Mouse (Mus musculus) spleen, adult 18-20 months (tissue): ENCODE data around the gene Cap1.
"Not testable (repeated sequence)": the region's sequence is repeated elsewhere in the genome, so short reads cannot be mapped to it uniquely, and the experiment has no call there.

Experiments used
- DNase-seq, 2 experiments: peaks; one replicate each; pipeline ENCODE4 v3.0.0; 2022; ENCODE audit warnings: mixed read lengths in 2 of 2

Gene Cap1

GRCm38 (mm10) chr4:122836403-122836775, 49.5 kb downstream of the Cap1 start:
- DNase-seq, result no peak

DNA sequence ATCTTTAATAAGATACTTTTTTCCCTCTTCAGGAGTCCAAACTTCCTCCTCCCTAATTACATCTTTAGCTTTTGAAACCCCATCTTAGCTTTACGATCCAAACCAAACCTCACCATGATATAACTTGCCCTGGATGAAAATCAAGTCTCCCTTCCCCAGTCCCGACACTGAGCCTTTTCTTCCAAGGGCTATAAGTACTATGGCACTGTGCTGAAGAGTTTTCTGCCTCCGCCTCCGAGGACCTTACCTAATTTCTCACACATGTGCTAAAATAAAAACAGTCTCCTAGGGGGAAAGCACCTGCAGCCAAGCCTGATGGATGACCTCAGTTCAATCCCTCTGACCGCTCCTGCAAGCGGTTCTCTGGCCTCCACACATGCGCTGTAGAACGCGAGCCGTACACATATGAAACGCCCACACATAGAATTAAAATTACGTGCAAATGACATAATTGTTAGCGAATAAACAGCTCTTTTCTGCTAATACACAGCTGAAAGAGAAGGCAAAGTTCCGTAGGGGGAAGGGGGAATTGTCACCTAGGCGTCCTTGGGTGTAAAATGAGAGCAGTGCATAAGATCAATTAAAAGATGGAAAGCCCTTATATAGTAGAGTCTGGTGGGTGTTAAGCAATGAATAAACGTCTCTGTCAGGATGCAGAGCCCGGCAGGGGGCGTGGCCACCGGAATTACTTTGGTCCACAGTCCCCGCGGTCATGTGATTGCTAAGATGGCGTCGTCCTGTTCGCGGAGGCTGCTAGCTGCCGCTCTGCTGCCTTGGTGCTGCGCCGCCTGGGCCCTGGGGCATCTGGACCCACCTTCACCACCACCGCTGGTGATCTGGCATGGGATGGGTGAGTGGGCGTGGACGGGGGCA, 50.1 kb downstream of the Cap1 start, which contains the start of gene Ppt1:
Gene Ppt1, plus strand, starts transcription at position 713 of the 873 bp plus-strand sequence.
- DNase-seq, result peak; percentile 77 to 90

GRCm38 (mm10) chr4:122831888-122832287, 54.0 kb downstream of the Cap1 start:
- DNase-seq, result no peak

DNA sequence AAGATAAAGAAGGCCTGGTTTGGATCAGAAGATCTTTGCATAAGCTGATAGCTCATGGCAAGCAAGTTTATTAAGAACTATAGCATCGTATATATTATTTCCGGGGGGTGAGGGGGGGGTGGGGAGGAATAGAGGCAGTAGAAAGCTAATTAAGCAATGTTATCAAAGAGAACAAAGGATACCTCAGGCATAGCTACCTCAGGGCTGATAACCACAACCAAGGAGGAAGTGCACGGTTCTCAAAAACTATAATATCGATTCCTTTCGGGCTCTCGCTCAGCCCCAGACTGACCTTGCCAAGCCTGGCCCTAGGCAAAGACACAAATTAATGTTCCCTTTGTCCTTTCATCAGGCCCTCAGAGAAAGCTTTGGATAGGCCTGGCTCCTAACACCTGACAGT, 56.5 kb downstream of the Cap1 start:
- no peak for DNase-seq

GRCm38 (mm10) chr4:122827651-122828050, 58.2 kb downstream of the Cap1 start:
- DNase-seq, result no peak

DNA sequence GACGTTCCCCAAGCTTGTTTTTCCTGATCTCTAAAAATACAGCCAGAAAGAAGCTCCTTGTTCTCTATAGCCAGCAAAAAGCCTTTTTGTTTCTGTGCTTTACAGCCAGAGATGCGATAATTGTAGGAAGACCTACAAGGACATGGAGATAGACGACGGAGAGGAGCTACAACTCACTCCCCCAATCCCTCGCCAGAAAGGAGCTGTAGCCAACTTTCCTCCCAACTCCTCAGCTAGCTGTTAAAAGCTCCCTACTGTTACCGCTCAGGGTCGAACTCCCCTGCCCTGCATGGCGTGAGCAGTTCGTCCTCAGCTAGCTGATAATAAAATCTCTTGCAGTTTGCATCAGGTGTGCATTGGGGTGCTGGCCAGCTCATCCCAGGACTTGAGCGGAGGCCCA, 64.9 kb downstream of the Cap1 start:
- DNase-seq, result not testable (repeated sequence)

DNA sequence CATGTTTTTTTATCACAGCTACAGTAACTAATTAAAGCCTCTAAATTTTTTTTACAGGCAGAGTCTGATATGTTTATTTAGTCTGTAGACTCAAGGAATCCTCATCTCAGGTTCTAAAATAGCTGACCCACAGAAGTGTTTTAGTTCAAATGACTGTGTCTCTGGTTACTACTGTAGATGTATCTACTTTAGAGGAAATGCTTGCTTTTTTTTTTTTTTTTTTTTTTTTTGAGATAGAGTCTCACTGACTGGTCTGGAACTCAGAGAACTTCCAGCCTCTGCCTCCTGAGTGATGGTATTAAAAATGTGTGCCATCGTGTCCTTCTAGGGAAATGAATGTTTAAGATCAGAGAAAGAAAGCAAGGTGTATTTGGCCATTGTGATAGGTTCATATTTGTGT, 69.7 kb downstream of the Cap1 start:
- no peak for DNase-seq

GRCm38 (mm10) chr4:122811824-122812223, 74.0 kb downstream of the Cap1 start:
- no peak for DNase-seq

- no peak for DNase-seq
Measured at GRCm38 (mm10) chr4:122811180-122811579, 74.7 kb downstream of the Cap1 start.
